Mouse (Mus musculus) limb, embryonic 11.5 days (tissue): ENCODE results near the gene Ddx58. TPM values are rescaled to one million over a fixed set of nuclear protein-coding genes. Genes with fewer than 3 reads are reported as not detected.

Experiments used
- ATAC-seq: fragments of 200-750 bp; cut with Nextera tagmentation; 2 replicates; pipeline ENCODE4 v1.8.0; 2017; ENCODE audit warnings: low read depth; ENCODE audit not compliant: insufficient number of reproducible peaks, low FRiP score, low TSS enrichment
- DNase-seq: peaks from one replicate; pipeline ENCODE4 v3.0.0-alpha.2; 2015; ENCODE audit warnings: low spot score
- H3K27ac ChIP-seq: fragments of 300-500 bp; sonication (generic); replicated peaks from 2 replicates; pipeline ENCODE4 v1.5.1; 2014; ENCODE audit warnings: low read depth, mild to moderate bottlenecking, low read length
- H3K27me3 ChIP-seq: fragments of 300-500 bp; sonication (generic); 2 replicates; pipeline ENCODE4 v1.6.1; 2014; ENCODE audit warnings: mild to moderate bottlenecking, low read length, mixed read lengths; ENCODE audit not compliant: control insufficient read depth, insufficient read depth
- H3K36me3 ChIP-seq: fragments of 300-500 bp; sonication (generic); 2 replicates; pipeline ENCODE4 v1.6.1; 2014; ENCODE audit warnings: mild to moderate bottlenecking, low read length, moderate library complexity, mixed read lengths; ENCODE audit not compliant: control insufficient read depth, insufficient read depth
- H3K4me1 ChIP-seq: fragments of 300-500 bp; sonication (generic); 2 replicates; pipeline ENCODE4 v1.6.1; 2014; ENCODE audit warnings: low read length, mixed read lengths; ENCODE audit not compliant: control insufficient read depth, insufficient read depth
- H3K4me2 ChIP-seq: fragments of 300-500 bp; sonication (generic); 2 replicates; pipeline ENCODE4 v1.6.1; 2014; ENCODE audit warnings: low read depth, mild to moderate bottlenecking, moderate library complexity; ENCODE audit not compliant: severe bottlenecking
- H3K4me3 ChIP-seq: fragments of 300-500 bp; sonication (generic); 2 replicates; pipeline ENCODE4 v1.5.1; 2014; ENCODE audit warnings: low read depth, low read length
- H3K9ac ChIP-seq: fragments of 300-500 bp; sonication (generic); 2 replicates; pipeline ENCODE4 v1.6.1; 2014; ENCODE audit warnings: mild to moderate bottlenecking, low read length
- H3K9me3 ChIP-seq: fragments of 300-500 bp; sonication (generic); 2 replicates; pipeline ENCODE4 v1.6.1; 2016; ENCODE audit warnings: low read length; ENCODE audit not compliant: control insufficient read depth
- WGBS: fragments of 180-500 bp; shearing (Covaris S2); extraction: QIAGEN DNeasy Blood & Tissue Kit; methylation state at CpG from one replicate; pipeline ENCODE4 v1.1.7; 2014; 5-methylcytosine and 5-hydroxymethylcytosine counted together
- polyA plus RNA-seq: library from polyadenylated mRNA; unstranded; fragments of >200 nt; fragmentation: Nextera tagmentation; extraction: Ambion mirVana; gene quantifications from 2 replicates; pipeline ENCODE4 v1.2.1, GENCODE M21; 2014

Gene Ddx58
- 4.8 and 6.4 TPM in 2 replicates for polyA plus RNA-seq

DNA sequence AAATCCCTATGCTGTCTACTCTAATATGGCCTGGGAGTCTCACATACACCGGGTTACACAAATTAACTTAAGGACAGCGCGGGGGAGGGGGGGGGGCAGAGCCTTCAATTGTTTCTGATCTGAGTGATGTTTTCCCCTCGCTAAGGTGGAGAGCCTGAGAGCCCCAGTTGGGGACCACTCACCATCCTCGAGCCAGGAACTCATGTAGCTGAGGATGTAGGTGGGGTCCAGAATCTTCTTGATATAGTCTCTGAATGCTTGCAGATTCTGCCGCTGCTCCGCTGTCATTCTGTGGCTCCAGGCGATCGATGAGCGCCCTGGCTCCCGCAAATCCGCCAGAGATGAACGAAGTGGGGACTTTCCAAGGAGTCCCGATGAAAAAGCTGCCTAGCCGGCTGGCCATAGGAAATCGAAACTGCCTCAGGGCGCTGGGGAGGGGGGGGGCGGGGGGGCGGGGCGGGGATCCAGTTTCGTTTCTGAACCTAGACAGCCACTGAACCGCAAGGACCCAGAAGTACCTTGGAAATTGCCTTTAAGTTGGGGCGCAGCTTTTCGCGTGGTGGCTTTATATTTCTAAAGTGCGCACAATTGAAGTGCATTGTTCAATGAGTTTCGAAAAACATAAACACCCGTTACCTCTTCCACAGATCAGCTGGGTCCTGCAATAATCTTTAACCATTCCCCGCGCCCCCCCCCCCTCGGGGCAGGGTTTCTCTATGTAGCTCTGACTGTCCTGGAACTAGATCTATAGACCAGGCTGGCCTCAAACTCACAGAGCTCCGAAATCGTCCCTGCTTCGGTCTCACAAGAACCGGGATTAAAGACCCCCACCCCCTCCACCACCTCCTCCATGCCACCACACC, at the start of gene Ddx58:
Ddx58 (minus strand) TSS at position 420 of the 863 bp plus-strand sequence.
- no peaks in the 10 kb centered on the region for H3K27me3 ChIP-seq
- no peak within 1 kb of the TSS for H3K27ac ChIP-seq
- 0 out of 2 replicates have a peak, but pooled peaks cover 6% of the 10 kb centered on the region for H3K4me1 ChIP-seq
- no peaks in the 10 kb centered on the region for H3K36me3 ChIP-seq
- H3K9ac ChIP-seq: peak within 1 kb of the TSS; percentile 60
- peak within 1 kb of the TSS; percentile 88 for H3K4me2 ChIP-seq
- 4% methylated on average over 35 of the region's 35 CpGs for WGBS
- ATAC-seq: peak; percentile 48; the same call in 1 of the 2 replicates
- peak; percentile 56 for DNase-seq
- peak within 1 kb of the TSS; percentile 53 for H3K4me3 ChIP-seq
- H3K9me3 ChIP-seq: no peaks in the 10 kb centered on the region

DNA sequence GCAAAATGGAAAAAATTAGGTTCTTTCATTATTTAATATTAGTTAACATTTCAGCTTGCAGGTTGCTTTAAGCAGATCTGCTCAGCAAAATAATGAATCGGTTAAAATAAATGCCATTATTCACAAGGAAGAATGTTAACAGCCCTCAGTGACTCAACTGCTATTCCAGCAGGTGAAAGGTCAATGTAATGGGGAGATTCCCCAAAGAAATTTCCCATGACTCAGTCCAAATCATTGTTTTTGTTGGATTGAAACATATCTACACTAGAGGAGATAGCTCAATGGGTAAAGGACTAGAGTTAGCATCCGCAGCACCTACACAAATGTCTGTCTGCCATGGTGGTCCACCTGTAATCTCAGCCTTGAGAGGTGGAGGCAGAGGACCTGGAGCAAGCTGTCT, 49.4 kb upstream of the Ddx58 start:
- ATAC-seq: no peak
- Histone ChIP-seq H3K9ac (no peak overlapping the region), H3K4me3 (no peak overlapping the region), H3K36me3 (no peaks in the 10 kb centered on the region), H3K27ac (no peak overlapping the region), H3K4me2 (no peak overlapping the region), H3K27me3 (no peaks in the 10 kb centered on the region), H3K9me3 (no peaks in the 10 kb centered on the region), H3K4me1 (no peaks in the 10 kb centered on the region)
- WGBS: 93% methylated on average over 2 of the region's 2 CpGs
- no peak for DNase-seq

DNA sequence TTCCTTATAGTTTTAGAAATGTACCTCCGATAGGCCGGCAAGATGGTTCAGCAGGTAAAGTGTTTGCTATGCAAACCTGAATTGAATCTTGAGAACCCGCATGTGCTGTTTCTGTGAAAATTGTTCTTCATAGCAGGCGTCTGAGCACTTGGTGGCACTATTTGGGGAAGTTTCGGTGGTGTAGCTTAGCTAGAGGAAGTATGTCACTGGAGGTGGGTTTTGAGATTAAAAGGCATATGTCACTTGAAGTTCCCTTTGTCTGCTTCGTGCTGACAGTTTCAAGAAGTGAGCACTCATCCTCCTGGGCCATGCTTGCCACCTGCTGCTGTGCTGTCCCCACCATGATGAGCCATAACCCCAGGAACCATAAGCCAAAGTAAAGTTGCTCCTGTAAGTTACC, 47.8 kb upstream of the Ddx58 start:
- no peak for DNase-seq
- H3K36me3 ChIP-seq: no peaks in the 10 kb centered on the region
- no peak overlapping the region for H3K4me3 ChIP-seq
- 81% methylated on average over 6 of the region's 6 CpGs for WGBS
- H3K4me2 ChIP-seq: no peak overlapping the region
- no peak overlapping the region for H3K27ac ChIP-seq
- no peak for ATAC-seq
- no peaks in the 10 kb centered on the region for H3K9me3 ChIP-seq
- H3K4me1 ChIP-seq: no peaks in the 10 kb centered on the region
- H3K9ac ChIP-seq: no peak overlapping the region
- H3K27me3 ChIP-seq: no peaks in the 10 kb centered on the region

DNA sequence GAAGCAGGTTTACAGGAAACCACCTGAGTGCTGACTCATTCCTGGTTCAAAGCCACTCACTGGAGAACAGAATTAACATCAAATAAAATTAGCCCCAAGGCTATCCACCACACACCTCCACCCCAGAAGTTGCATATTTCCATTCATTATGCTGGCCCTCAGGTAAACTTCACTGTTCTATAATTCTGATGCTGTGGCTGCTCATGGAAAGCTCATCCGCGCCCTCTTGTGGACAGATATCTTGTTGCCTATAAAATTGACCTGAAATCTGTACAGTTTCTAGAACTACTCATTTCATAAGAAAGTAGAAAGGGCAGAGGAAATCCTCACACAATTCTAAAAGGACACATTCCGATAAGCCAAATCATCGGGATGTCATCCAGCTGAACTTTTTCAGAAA, 46.0 kb upstream of the Ddx58 start:
- Histone ChIP-seq H3K9me3 (no peaks in the 10 kb centered on the region), H3K9ac (no peak overlapping the region), H3K27ac (no peak overlapping the region), H3K27me3 (no peaks in the 10 kb centered on the region), H3K4me3 (no peak overlapping the region), H3K36me3 (no peaks in the 10 kb centered on the region), H3K4me2 (no peak overlapping the region), H3K4me1 (no peaks in the 10 kb centered on the region)
- DNase-seq (peak; percentile 79), ATAC-seq (no peak)
- WGBS: 24% methylated on average over 4 of the region's 4 CpGs

DNA sequence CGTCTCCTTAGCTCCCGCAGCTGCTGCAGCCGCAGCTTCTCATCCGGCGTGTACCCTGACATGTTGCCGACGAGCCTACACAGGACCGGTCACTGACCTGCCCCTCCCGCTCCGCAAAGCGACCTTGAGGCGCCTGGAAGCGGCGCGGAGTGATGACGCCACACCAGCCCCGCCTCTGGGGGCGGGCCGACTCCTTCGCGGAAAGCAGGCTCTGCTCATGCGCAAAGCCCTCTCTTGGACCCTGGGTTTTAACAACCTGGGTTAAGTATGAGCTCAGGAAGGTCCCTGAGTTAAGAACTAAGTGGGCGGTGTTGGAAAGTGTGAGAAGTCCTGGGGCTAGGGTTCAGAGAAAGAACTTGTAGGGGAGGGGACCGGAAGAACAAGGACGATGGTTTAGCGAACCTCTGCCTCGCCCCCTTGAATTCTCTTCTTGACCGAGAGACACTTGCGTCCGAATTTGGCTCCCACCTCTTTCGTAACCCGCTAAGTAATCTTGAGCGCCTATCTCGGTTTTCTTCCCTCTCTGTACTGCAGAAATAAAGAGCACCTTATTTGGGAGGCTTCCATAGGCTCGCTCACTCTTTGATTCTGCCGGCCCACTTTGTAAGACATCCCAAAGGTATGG, 39.8 kb upstream of the Ddx58 start, which contains the start of gene Ndufb6:
Ndufb6 (minus strand) TSS at position 146 of the 625 bp plus-strand sequence.
- H3K4me3 ChIP-seq: peak within 1 kb of the TSS; percentile 87
- H3K27me3 ChIP-seq: no peaks in the 10 kb centered on the region
- H3K4me1 ChIP-seq: peaks cover 2% of the 10 kb centered on the region; the same call in 1 of the 2 replicates
- H3K4me2 ChIP-seq: peak within 1 kb of the TSS; percentile 87
- H3K9me3 ChIP-seq: no peaks in the 10 kb centered on the region
- H3K36me3 ChIP-seq: no peaks in the 10 kb centered on the region
- ATAC-seq (peak; percentile 97), DNase-seq (peak; percentile 99)
- peak within 1 kb of the TSS; percentile 72; the same call in 1 of the 2 replicates for H3K27ac ChIP-seq
- H3K9ac ChIP-seq: peak within 1 kb of the TSS; percentile 70
- under 1% methylated on average over 36 of the region's 36 CpGs for WGBS

DNA sequence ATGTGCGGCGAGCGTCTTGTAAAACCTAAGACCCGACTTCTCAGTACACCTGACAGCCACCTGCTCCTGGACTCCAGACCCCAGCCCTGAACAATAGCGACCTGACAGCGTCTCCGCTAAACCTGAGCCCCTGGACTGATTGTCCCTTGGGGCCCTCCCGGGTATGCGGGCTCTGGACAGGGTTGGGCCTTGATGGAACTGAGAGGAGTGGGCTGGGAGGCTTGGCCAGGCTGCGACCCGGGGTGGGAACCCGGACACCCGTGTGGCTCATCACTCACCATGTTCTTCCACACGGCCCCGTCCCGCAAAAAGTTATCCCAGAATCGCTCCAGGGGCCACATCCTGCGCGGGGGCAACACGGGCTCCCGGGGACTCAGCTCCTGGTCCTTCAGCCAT, 39.2 kb upstream of the Ddx58 start:
- WGBS: 1% methylated on average over 21 of the region's 21 CpGs
- peaks cover 2% of the 10 kb centered on the region; the same call in 1 of the 2 replicates for H3K4me1 ChIP-seq
- peak; percentile 72 for ATAC-seq
- no peak overlapping the region for H3K27ac ChIP-seq
- peak overlapping the region; percentile 70 for H3K9ac ChIP-seq
- DNase-seq: no peak
- H3K36me3 ChIP-seq: no peaks in the 10 kb centered on the region
- no peaks in the 10 kb centered on the region for H3K9me3 ChIP-seq
- H3K27me3 ChIP-seq: no peaks in the 10 kb centered on the region
- peak overlapping the region; percentile 87 for H3K4me3 ChIP-seq
- peak overlapping the region; percentile 87 for H3K4me2 ChIP-seq

DNA sequence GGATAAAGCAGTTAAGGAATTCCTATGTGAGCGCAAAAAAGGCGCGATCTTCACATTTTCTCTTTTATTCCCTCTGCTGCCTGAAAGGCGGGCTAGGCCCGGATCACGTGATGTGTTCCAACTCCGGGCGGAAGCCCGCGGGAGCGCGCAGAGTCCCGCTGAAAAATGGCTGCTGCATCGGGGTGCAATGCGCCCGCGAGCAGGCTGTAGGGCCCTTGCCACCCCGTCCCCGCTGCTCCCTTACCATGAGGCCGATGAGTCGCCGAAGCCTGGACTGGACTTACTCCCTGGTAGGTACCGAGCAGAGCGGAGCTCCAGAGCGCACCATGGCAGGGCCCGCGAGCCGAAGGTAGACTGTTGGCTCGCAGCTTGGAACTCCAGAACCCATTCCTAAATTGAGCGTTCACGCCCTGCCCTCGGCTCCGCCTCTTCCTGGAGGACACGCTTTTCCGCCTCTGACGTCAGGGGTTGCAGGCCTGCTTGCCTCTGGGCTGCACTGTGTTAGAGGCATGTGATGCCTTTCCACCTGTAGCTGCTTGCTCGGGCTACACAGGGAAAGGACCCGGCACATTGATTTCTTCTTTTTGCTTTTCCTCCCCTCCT, 29.9 kb upstream of the Ddx58 start, which contains the start of the genes Smim27 and Topors:
Smim27 (plus strand) TSS at position 150 of the 603 bp plus-strand sequence.
Topors (minus strand) TSS at position 421 of the 603 bp plus-strand sequence.
- peak within 1 kb of the TSS; percentile 91 for H3K9ac ChIP-seq
- peak within 1 kb of the TSS; percentile 74 for H3K4me2 ChIP-seq
- peaks cover 3% of the 10 kb centered on the region; the same call in 1 of the 2 replicates for H3K36me3 ChIP-seq
- no peaks in the 10 kb centered on the region for H3K27me3 ChIP-seq
- ATAC-seq (peak; percentile 96), DNase-seq (peak; percentile 96)
- no peaks in the 10 kb centered on the region for H3K9me3 ChIP-seq
- under 1% methylated on average over 38 of the region's 38 CpGs for WGBS
- H3K27ac ChIP-seq: peak within 1 kb of the TSS; percentile 93
- H3K4me3 ChIP-seq: peak within 1 kb of the TSS; percentile 79
- H3K4me1 ChIP-seq: peaks cover 2% of the 10 kb centered on the region; the same call in 1 of the 2 replicates

DNA sequence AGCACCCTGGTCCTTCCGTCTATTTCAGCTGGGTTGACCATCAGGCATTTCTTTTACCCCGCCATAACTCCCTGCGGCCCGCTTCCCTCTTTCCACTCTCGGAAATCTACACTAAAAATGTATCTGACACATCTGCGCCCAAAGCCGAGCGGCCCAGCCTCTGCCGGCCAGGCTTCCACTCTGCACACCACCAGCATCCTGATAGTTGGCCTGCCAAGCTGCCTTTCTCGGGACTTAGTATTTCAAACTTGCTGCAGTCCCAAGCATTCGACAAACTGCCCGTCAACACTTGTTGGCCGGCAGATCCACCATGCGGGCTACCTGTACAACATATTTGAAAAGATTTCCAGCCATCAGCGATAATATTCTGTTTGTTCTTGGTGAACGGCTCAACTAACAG, 29.2 kb upstream of the Ddx58 start:
- WGBS: under 1% methylated on average over 16 of the region's 16 CpGs
- 0 out of 2 replicates have a peak, but pooled peaks have one; percentile 0 for ATAC-seq
- peaks cover 3% of the 10 kb centered on the region; the same call in 1 of the 2 replicates for H3K36me3 ChIP-seq

More for the DNA sequence above, 29.2 kb upstream of the Ddx58 start:
- H3K27ac ChIP-seq: peak overlapping the region; percentile 93
- H3K4me3 ChIP-seq: peak overlapping the region; percentile 79
- H3K9ac ChIP-seq: peak overlapping the region; percentile 91
- H3K9me3 ChIP-seq: no peaks in the 10 kb centered on the region
- peaks cover 2% of the 10 kb centered on the region; the same call in 1 of the 2 replicates for H3K4me1 ChIP-seq
- DNase-seq: no peak
- no peaks in the 10 kb centered on the region for H3K27me3 ChIP-seq
- H3K4me2 ChIP-seq: peak overlapping the region; percentile 74
